Mouse (Mus musculus): ENCODE measurements at regions not wholly inside any gene's neighbourhood (a gene's known extent, or its start where the extent isn't known, plus 50 kb on each side); places are given as distances from the start of the nearest gene placed in this dataset.

GRCm38 (mm10) chr3:128270576-128270975, 374.5 kb upstream of the Fam241a start:
- TF ChIP-seq CTCF (IDR thresholded peaks at IDR 0.05; ENCODE audit: low read depth) (no peak), EP300 (IDR thresholded peaks at IDR 0.05; ENCODE audit: low read depth) (no peak)
